Mouse (Mus musculus) embryonic facial prominence, embryonic 11.5 days (tissue): Measurements from ENCODE around the gene Bach2. TPM values are rescaled to one million over a fixed set of nuclear protein-coding genes. Genes with fewer than 3 reads are reported as not detected.

Experiments used
- ATAC-seq: fragments of 200-750 bp; cut with Nextera tagmentation; replicated peaks from 2 replicates; pipeline ENCODE4 v1.8.0; 2017; ENCODE audit warnings: low read depth; ENCODE audit not compliant: insufficient number of reproducible peaks, low FRiP score, low TSS enrichment
- DNase-seq: peaks from one replicate; pipeline ENCODE4 v3.0.0-alpha.2; 2015; ENCODE audit warnings: low spot score
- H3K27ac ChIP-seq: fragments of 300-500 bp; sonication (generic); replicated peaks from 2 replicates; pipeline ENCODE4 v1.5.1; 2014; ENCODE audit warnings: mild to moderate bottlenecking, low read depth, low read length, control low read depth
- H3K27me3 ChIP-seq: fragments of 300-500 bp; sonication (generic); 2 replicates; pipeline ENCODE4 v1.6.1; 2014; ENCODE audit warnings: mild to moderate bottlenecking, low read length, moderate library complexity, mixed read lengths; ENCODE audit not compliant: control insufficient read depth, insufficient read depth
- H3K36me3 ChIP-seq: fragments of 300-500 bp; sonication (generic); replicated peaks from 2 replicates; pipeline ENCODE4 v1.6.1; 2014; ENCODE audit warnings: low read depth, mild to moderate bottlenecking, low read length, moderate library complexity, mixed read lengths; ENCODE audit not compliant: control insufficient read depth, insufficient read depth
- H3K4me1 ChIP-seq: fragments of 300-500 bp; sonication (generic); 2 replicates; pipeline ENCODE4 v1.6.1; 2014; ENCODE audit warnings: low read length, mixed read lengths; ENCODE audit not compliant: control insufficient read depth, insufficient read depth
- H3K4me2 ChIP-seq: fragments of 300-500 bp; sonication (generic); 2 replicates; pipeline ENCODE4 v1.6.1; 2014; ENCODE audit warnings: low read depth, mild to moderate bottlenecking, control low read depth, low read length, moderate library complexity
- H3K4me3 ChIP-seq: fragments of 300-500 bp; sonication (generic); 2 replicates; pipeline ENCODE4 v1.5.1; 2014; ENCODE audit warnings: low read depth, low read length, control low read depth
- H3K9ac ChIP-seq: fragments of 300-500 bp; sonication (generic); replicated peaks from 2 replicates; pipeline ENCODE4 v1.6.1; 2014; ENCODE audit warnings: mild to moderate bottlenecking, control low read depth, low read length
- H3K9me3 ChIP-seq: fragments of 300-500 bp; sonication (generic); replicated peaks from 2 replicates; pipeline ENCODE4 v1.6.1; 2016; ENCODE audit warnings: mild to moderate bottlenecking, low read length, inconsistent platforms, mixed read lengths; ENCODE audit not compliant: control insufficient read depth
- WGBS: fragments of 180-500 bp; shearing (Covaris S2); extraction: QIAGEN DNeasy Blood & Tissue Kit; methylation state at CpG from one replicate; pipeline ENCODE4 v1.1.7; 2014; 5-methylcytosine and 5-hydroxymethylcytosine counted together
- polyA plus RNA-seq: library from polyadenylated mRNA; unstranded; fragments of >200 nt; fragmentation: Nextera tagmentation; extraction: Ambion mirVana; gene quantifications from 2 replicates; pipeline ENCODE4 v1.2.1, GENCODE M21; 2014

The Bach2 gene
- polyA plus RNA-seq, 1 experiment from 2014 or later: 11.5 TPM

DNA sequence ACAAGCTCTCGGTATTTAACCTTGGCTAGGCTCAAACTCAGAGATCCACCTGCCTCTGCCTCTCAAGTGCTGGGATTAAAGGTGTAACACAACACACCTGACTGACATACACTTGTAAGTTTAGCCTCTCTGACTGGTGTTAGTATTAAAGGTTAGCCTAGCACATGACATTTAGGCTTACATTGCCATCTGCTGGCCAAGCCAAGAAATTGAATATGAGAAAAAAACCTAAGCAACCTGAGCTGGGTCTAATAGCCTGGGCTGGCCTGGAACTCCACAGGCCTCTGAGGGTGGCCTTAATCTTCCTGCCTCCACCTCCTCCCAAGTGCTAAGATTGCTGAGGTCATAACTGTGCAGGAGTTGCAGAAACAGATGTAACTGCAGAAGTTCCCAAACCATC is 333.5 kb downstream of the Bach2 start:
- DNase-seq (peak; percentile 74), ATAC-seq (peak; percentile 84)
- Histone ChIP-seq H3K4me3 (no peak overlapping the region), H3K27me3 (no peaks in the 10 kb centered on the region), H3K36me3 (no peaks in the 10 kb centered on the region; the same call in 1 of the 2 replicates), H3K4me2 (no peak overlapping the region), H3K27ac (no peak overlapping the region), H3K9me3 (no peaks in the 10 kb centered on the region), H3K9ac (no peak overlapping the region), H3K4me1 (peaks cover 6% of the 10 kb centered on the region; the same call in 1 of the 2 replicates)
- 44% methylated on average over 1 of the region's 1 CpGs for WGBS

DNA sequence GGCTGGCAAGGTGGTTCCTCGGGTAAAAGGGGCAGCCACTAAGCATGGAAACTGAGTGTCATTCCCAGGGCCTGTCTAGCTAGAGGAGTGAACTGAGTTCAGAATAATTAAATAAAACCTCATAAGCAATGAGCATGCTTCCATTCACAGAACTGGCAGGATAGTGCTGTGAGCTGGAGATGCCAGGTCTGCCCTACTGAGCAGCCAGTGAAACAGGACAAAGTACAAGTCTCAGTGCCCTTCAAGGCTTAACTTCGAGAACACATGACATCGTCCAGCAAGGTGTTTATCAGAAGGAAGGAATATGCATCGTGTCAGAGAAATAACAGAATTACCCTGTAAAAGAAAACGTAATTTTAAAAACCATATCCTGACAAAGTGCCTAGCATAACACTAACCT is 335.0 kb downstream of the Bach2 start:
- peaks cover 6% of the 10 kb centered on the region; the same call in 1 of the 2 replicates for H3K4me1 ChIP-seq
- 92% methylated on average over 5 of the region's 5 CpGs for WGBS
- H3K4me2 ChIP-seq: no peak overlapping the region
- no peaks in the 10 kb centered on the region; the same call in 1 of the 2 replicates for H3K36me3 ChIP-seq
- no peak for DNase-seq
- H3K4me3 ChIP-seq: no peak overlapping the region
- H3K9ac ChIP-seq: no peak overlapping the region
- no peaks in the 10 kb centered on the region for H3K27me3 ChIP-seq
- no peak for ATAC-seq
- H3K27ac ChIP-seq: no peak overlapping the region
- no peaks in the 10 kb centered on the region for H3K9me3 ChIP-seq

DNA sequence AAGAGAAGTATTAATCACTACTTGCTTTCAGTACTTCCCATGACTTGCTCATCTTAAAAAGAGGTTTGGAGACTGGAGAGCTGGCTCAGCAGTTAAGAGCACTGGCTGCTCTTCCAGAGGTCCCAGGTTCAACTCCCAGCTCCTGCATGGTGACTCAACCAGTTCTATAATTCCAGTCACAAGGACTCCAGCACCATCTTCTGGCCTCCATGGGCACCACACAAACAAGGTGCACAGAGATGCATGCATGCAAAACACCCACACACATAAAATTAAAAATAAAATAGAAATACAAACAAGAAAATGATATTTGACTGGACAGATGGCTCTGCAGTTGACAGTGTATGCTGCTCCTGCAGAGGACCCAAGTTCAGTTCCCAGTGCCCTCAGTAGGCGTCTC is 336.0 kb downstream of the Bach2 start:
- 84% methylated on average over 1 of the region's 1 CpGs for WGBS

DNA sequence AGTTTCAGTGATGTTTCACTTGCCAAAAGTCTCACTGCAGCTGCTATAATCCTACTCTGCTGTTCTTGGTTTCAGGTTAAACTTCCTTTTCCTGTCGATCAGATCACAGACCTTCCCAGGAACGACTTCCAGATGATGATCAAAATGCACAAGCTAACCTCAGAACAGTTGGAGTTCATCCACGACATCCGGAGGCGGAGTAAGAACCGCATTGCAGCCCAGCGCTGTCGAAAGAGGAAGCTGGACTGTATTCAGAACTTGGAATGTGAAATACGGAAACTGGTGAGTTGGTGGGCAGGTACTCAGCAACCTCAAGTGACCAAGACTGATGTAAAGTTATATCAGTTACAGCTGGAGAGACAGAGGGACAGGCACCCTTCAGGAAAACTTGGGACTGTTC is 336.6 kb downstream of the Bach2 start:
- Histone ChIP-seq H3K27ac (no peak overlapping the region), H3K4me3 (no peak overlapping the region), H3K36me3 (peaks cover under 1% of the 10 kb centered on the region), H3K4me1 (peaks cover 6% of the 10 kb centered on the region; the same call in 1 of the 2 replicates), H3K4me2 (no peak overlapping the region), H3K27me3 (no peaks in the 10 kb centered on the region), H3K9me3 (no peaks in the 10 kb centered on the region), H3K9ac (no peak overlapping the region)
- DNase-seq: peak; percentile 69
- WGBS: 36% methylated on average over 9 of the region's 9 CpGs
- ATAC-seq: no peak

More for the DNA sequence above, 336.0 kb downstream of the Bach2 start:
- Histone ChIP-seq H3K36me3 (no peaks in the 10 kb centered on the region; the same call in 1 of the 2 replicates), H3K4me2 (no peak overlapping the region), H3K4me3 (no peak overlapping the region), H3K27ac (no peak overlapping the region), H3K27me3 (no peaks in the 10 kb centered on the region), H3K9me3 (no peaks in the 10 kb centered on the region), H3K9ac (no peak overlapping the region), H3K4me1 (peaks cover 6% of the 10 kb centered on the region; the same call in 1 of the 2 replicates)
- ATAC-seq: no peak
- DNase-seq: no peak

DNA sequence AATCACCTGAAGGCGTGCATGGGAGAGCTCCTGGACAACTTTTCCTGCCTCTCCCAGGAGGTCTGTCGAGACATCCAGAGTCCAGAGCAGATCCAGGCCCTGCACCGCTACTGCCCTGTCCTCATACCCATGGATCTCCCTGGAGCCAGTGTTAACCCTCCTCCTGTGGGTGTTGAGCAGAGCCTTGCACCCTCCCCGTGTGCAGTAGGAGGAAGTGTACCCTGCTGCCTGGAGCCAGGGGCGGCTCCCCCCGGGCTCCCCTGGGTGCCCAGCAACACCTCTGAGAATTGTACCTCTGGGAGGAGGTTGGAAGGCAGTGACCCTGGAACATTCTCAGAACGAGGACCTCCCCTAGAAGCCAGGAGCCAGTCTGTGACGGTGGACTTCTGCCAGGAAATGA is 341.2 kb downstream of the Bach2 start:
- no peak overlapping the region for H3K4me2 ChIP-seq
- WGBS: 80% methylated on average over 8 of the region's 8 CpGs
- no peaks in the 10 kb centered on the region for H3K9me3 ChIP-seq
- H3K36me3 ChIP-seq: peaks cover 3% of the 10 kb centered on the region; the same call in 1 of the 2 replicates
- no peak overlapping the region for H3K9ac ChIP-seq
- no peak overlapping the region for H3K27ac ChIP-seq
- no peak for DNase-seq
- ATAC-seq: no peak
- no peak overlapping the region for H3K4me3 ChIP-seq
- H3K27me3 ChIP-seq: no peaks in the 10 kb centered on the region
- H3K4me1 ChIP-seq: 0 out of 2 replicates have a peak, but pooled peaks cover 3% of the 10 kb centered on the region

DNA sequence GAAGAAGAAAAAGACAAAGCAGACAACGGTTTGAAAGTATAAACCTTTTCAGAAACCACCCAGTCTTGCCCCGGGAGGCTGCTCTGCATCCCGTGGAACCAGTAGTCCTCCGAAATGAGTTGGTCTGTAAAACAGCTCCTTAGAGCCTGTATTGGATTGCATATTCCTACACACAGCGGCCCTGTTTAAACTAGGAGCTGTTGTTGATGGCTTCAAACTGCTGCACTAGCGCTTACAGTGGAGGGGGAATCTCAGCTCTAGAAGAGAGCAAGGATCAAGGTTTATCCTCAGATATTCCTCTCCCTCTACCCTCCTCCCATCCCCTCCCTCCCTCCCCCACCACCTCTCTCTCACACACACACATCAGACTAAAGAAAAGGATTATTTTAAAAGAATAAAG is 345.6 kb downstream of the Bach2 start:
- Histone ChIP-seq H3K27me3 (no peaks in the 10 kb centered on the region), H3K27ac (no peak overlapping the region), H3K9me3 (no peaks in the 10 kb centered on the region), H3K4me1 (no peaks in the 10 kb centered on the region), H3K9ac (no peak overlapping the region), H3K36me3 (peaks cover 3% of the 10 kb centered on the region; the same call in 1 of the 2 replicates), H3K4me2 (no peak overlapping the region), H3K4me3 (no peak overlapping the region)
- no peak for DNase-seq
- WGBS: 71% methylated on average over 6 of the region's 6 CpGs
- no peak for ATAC-seq

DNA sequence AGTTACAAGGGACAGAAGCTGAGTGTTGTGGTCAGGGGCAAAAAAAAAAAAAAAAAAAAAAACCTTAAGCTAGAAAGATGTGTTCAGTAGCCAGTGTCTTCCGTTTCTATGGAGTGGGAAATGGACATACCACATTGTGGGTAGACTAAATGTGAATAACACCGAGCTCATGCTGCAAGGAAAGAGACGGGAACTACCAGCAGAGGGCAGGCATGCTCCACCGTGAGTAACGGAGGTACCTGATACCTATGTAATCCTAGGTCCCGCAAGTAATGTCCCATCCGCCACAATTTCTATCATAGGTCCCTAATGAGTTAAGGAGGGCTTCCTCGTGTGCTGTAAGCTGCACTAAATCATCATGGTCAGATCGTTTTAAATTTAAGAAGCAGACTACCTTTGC is 348.0 kb downstream of the Bach2 start:
- DNase-seq: peak; percentile 75
- Histone ChIP-seq H3K9me3 (no peaks in the 10 kb centered on the region), H3K4me2 (no peak overlapping the region), H3K9ac (no peak overlapping the region), H3K27me3 (no peaks in the 10 kb centered on the region), H3K4me3 (no peak overlapping the region), H3K4me1 (no peaks in the 10 kb centered on the region), H3K36me3 (no peaks in the 10 kb centered on the region), H3K27ac (no peak overlapping the region)
- no peak for ATAC-seq
- 11% methylated on average over 9 of the region's 9 CpGs for WGBS

DNA sequence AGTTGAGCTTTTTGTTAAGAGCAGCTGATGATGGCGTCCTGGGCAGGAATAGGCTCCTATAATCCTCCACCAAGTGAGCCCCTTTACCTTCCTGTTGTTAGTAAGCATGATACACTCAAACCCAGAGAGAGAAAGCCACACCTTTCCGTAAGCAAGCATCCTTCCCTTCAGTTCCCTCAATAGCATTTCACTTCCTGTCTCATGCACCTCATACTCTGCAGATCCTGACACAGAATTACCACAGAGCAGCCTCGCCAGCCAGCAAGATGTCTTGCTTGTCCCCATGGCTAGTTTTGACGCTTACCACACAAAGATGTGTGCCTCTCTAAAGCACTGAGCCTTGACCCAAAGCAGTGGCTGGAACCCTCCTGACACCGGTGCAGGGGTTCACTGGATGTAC is 348.9 kb downstream of the Bach2 start:
- H3K27ac ChIP-seq: no peak overlapping the region
- no peaks in the 10 kb centered on the region for H3K4me1 ChIP-seq
- no peaks in the 10 kb centered on the region for H3K27me3 ChIP-seq
- H3K4me2 ChIP-seq: no peak overlapping the region
- H3K9ac ChIP-seq: no peak overlapping the region
- WGBS: 89% methylated on average over 5 of the region's 5 CpGs
- ATAC-seq: no peak
- no peaks in the 10 kb centered on the region for H3K36me3 ChIP-seq
- DNase-seq: no peak
- no peaks in the 10 kb centered on the region for H3K9me3 ChIP-seq
- H3K4me3 ChIP-seq: no peak overlapping the region
